Mouse (Mus musculus) heart, adult 2 months (tissue): ENCODE results near the gene Prl8a2.

Experiments used
- CTCF ChIP-seq: fragments of 200-600 bp; IDR thresholded peaks from 2 replicates; pipeline ENCODE4 v1.8.1; 2022; ENCODE audit warnings: antibody characterized with exemption, mild to moderate bottlenecking, moderate library complexity
- POLR2A ChIP-seq: fragments of 200-500 bp; IDR thresholded peaks from 2 replicates; pipeline ENCODE4 v1.6.1; 2011; ENCODE audit warnings: mild to moderate bottlenecking, low read depth, low read length, control low read depth; ENCODE audit not compliant: insufficient read depth

GRCm38 (mm10) chr13:27390746-27391145 is 45.3 kb downstream of the Prl8a2 start, which contains the start of gene Prl2b1:
- TF ChIP-seq CTCF (no peak), POLR2A (no peak)
